ENCODE assay signal across 8 mouse cellular contexts in the genomic region with DNA sequence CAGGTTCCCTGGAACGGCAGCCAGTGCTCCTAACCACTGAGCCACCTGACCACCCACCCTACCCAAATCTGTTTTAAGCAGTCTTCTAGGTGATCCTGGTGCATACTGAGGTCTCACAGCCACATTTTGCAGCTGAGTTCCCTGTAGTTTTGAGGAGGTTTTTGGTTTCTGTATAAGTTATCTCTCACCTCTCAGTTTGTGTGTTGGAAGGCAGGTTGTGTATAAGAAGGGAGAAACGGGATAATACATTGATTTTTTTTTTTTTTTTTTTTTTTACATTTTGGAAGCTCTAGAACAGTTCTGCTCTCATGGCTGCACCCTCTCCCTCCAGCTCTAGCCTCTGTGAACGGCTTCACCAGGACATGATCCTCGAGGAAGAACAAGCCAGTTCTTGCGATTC. TPM values are rescaled to one million over a fixed set of nuclear protein-coding genes. Genes with fewer than 3 reads are reported as not detected.
DNase-seq lines count a peak whose midpoint lies in the region; ATAC-seq and TF ChIP-seq lines count a peak whose summit lies in the region.

No protein-coding gene starts in this region.

- no peak for TF ChIP-seq EP300 in lung, postnatal 0 days (IDR thresholded peaks at IDR 0.05)

- TF ChIP-seq CTCF in lung, postnatal 0 days (IDR thresholded peaks at IDR 0.05), result no peak

- no peak overlapping the region for H3K27ac ChIP-seq in lung, postnatal 0 days (ENCODE audit: low read length)
- H3K27ac ChIP-seq in limb, embryonic 13.5 days, result no peak overlapping the region
- H3K27ac ChIP-seq in stomach, embryonic 15.5 days, result no peak overlapping the region

- peaks cover 11% of the 10 kb centered on the region; the same call in 1 of the 2 replicates for H3K36me3 ChIP-seq in lung, postnatal 0 days (ENCODE audit: insufficient read depth, low read length)
- peaks cover 44% of the 10 kb centered on the region for H3K36me3 ChIP-seq in limb, embryonic 13.5 days
- peaks cover 21% of the 10 kb centered on the region for H3K36me3 ChIP-seq in stomach, embryonic 15.5 days

- no peak overlapping the region for H3K9ac ChIP-seq in lung, postnatal 0 days (replicated peaks; ENCODE audit: low read depth)
- peak overlapping the region; percentile 93 for H3K9ac ChIP-seq in limb, embryonic 13.5 days
- H3K9ac ChIP-seq in stomach, embryonic 15.5 days, result no peak overlapping the region

- peak overlapping the region; percentile 91 for H3K4me2 ChIP-seq in lung, postnatal 0 days (replicated peaks; ENCODE audit: low read depth, low read length)
- peak overlapping the region; percentile 76 for H3K4me2 ChIP-seq in limb, embryonic 13.5 days (replicated peaks)
- H3K4me2 ChIP-seq in stomach, embryonic 15.5 days, result peak overlapping the region; percentile 76

- 76% methylated on average over 5 of the region's 5 CpGs for WGBS in lung, postnatal 0 days
- 78% methylated on average over 5 of the region's 5 CpGs for WGBS in limb, embryonic 13.5 days
- 74% methylated on average over 5 of the region's 5 CpGs for WGBS in stomach, embryonic 15.5 days

- DNase-seq in cerebellum, postnatal 14 days, result peak; percentile 25 to 39
- DNase-seq in cerebellum, adult 9-10 months, result no peak
- DNase-seq in lung, postnatal 0 days (ENCODE audit: low spot score), result no peak
- DNase-seq in lung, postnatal 10 days, result no peak
- no peak for DNase-seq in frontal cortex, postnatal 14 days (ENCODE audit: low spot score in 2 of 2)

- no peak for ATAC-seq in lung, postnatal 0 days
- ATAC-seq in limb, embryonic 13.5 days (ENCODE audit: low FRiP score, low read depth), result no peak
- no peak for ATAC-seq in stomach, embryonic 15.5 days (ENCODE audit: insufficient read depth, low FRiP score, low read depth)
- no peak for ATAC-seq in inflammation-experienced regulatory T-cells, adult 6 months

- H3K4me1 ChIP-seq in lung, postnatal 0 days (ENCODE audit: insufficient read depth, low read depth, low read length), result no peaks in the 10 kb centered on the region; the same call in 1 of the 2 replicates
- peaks cover 14% of the 10 kb centered on the region for H3K4me1 ChIP-seq in limb, embryonic 13.5 days
- H3K4me1 ChIP-seq in stomach, embryonic 15.5 days, result no peaks in the 10 kb centered on the region

- no peaks in the 10 kb centered on the region for H3K9me3 ChIP-seq in lung, postnatal 0 days (ENCODE audit: low read length)
- no peaks in the 10 kb centered on the region for H3K9me3 ChIP-seq in limb, embryonic 13.5 days
- no peaks in the 10 kb centered on the region for H3K9me3 ChIP-seq in stomach, embryonic 15.5 days

- H3K27me3 ChIP-seq in lung, postnatal 0 days (replicated peaks; ENCODE audit: insufficient read depth, low read length), result no peaks in the 10 kb centered on the region
- H3K27me3 ChIP-seq in limb, embryonic 13.5 days, result no peaks in the 10 kb centered on the region
- H3K27me3 ChIP-seq in stomach, embryonic 15.5 days (replicated peaks), result no peaks in the 10 kb centered on the region

- H3K4me3 ChIP-seq in lung, postnatal 0 days (ENCODE audit: low read depth, low read length), result no peak overlapping the region
- H3K4me3 ChIP-seq in limb, embryonic 13.5 days, result peak overlapping the region; percentile 85
- H3K4me3 ChIP-seq in stomach, embryonic 15.5 days (replicated peaks), result peak overlapping the region; percentile 29

RNA-seq across cellular contexts. Expression of a gene that starts 2.1 kb away (rescaled TPM):
- polyA plus RNA-seq in lung, postnatal 0 days (2015; fragmentation: Nextera tagmentation; extraction: Ambion mirVana), result 4.0 and 5.0 TPM in 2 replicates
- 11.9 and 12.3 TPM in 2 replicates for polyA plus RNA-seq in limb, embryonic 13.5 days (2015; fragmentation: Nextera tagmentation; extraction: Ambion mirVana)
- polyA plus RNA-seq in stomach, embryonic 15.5 days (2015; fragmentation: Nextera tagmentation; extraction: Ambion mirVana), result 5.7 and 6.2 TPM in 2 replicates
- polyA plus RNA-seq in inflammation-experienced regulatory T-cells, adult 6 months (2017; shearing (Covaris generic)), result under 1 TPM; 0.28 to 0.36 (median 0.35) TPM

RNA-seq across cellular contexts. Expression of a gene that starts 17.5 kb away (rescaled TPM):
- polyA plus RNA-seq in lung, postnatal 0 days (2015; fragmentation: Nextera tagmentation; extraction: Ambion mirVana), result 6.9 and 7.9 TPM in 2 replicates
- polyA plus RNA-seq in limb, embryonic 13.5 days (2015; fragmentation: Nextera tagmentation; extraction: Ambion mirVana), result 13.3 and 14.7 TPM in 2 replicates
- polyA plus RNA-seq in stomach, embryonic 15.5 days (2015; fragmentation: Nextera tagmentation; extraction: Ambion mirVana), result 11.4 and 11.6 TPM in 2 replicates
- polyA plus RNA-seq in inflammation-experienced regulatory T-cells, adult 6 months (2017; shearing (Covaris generic)), result 10 to 100 TPM; 14.0 to 17.9 (median 14.8) TPM

RNA-seq across cellular contexts. Expression of a gene that starts 30.0 kb away (rescaled TPM):
- polyA plus RNA-seq in lung, postnatal 0 days (2015; fragmentation: Nextera tagmentation; extraction: Ambion mirVana), result 8.4 and 9.1 TPM in 2 replicates
- 16.1 and 17.3 TPM in 2 replicates for polyA plus RNA-seq in limb, embryonic 13.5 days (2015; fragmentation: Nextera tagmentation; extraction: Ambion mirVana)
- 11.3 and 12.1 TPM in 2 replicates for polyA plus RNA-seq in stomach, embryonic 15.5 days (2015; fragmentation: Nextera tagmentation; extraction: Ambion mirVana)
- polyA plus RNA-seq in inflammation-experienced regulatory T-cells, adult 6 months (2017; shearing (Covaris generic)), result 10 to 100 TPM; 16.3 to 19.1 (median 16.9) TPM

RNA-seq across cellular contexts. Expression of a gene that starts 59.1 kb away (rescaled TPM):
- polyA plus RNA-seq in lung, postnatal 0 days (2015; fragmentation: Nextera tagmentation; extraction: Ambion mirVana), result not detected in 2 replicates
- not detected in 2 replicates for polyA plus RNA-seq in limb, embryonic 13.5 days (2015; fragmentation: Nextera tagmentation; extraction: Ambion mirVana)
- not detected in 2 replicates for polyA plus RNA-seq in stomach, embryonic 15.5 days (2015; fragmentation: Nextera tagmentation; extraction: Ambion mirVana)
- not detected for polyA plus RNA-seq in inflammation-experienced regulatory T-cells, adult 6 months (2017; shearing (Covaris generic))

Comparison
In these comparisons a context has a peak if more than half of its experiments do, and no peak if none do; other contexts are left out.
1. DNase-seq: peak in cerebellum, postnatal 14 days (2 of 2); none in cerebellum, adult 9-10 months (single experiment), lung, postnatal 0 days (single experiment), lung, postnatal 10 days (single experiment) and frontal cortex, postnatal 14 days (0 of 2).
2. Peak in every context shown above with its lines, with median percentiles within 50 percentile points of each other: H3K4me2 ChIP-seq.